Mouse (Mus musculus) cerebellum, adult 2 months (tissue): Measurements from ENCODE around the gene Pgam5. TPM values are rescaled to one million over a fixed set of nuclear protein-coding genes. Genes with fewer than 3 reads are reported as not detected.

Experiments
- DNase-seq, 2 experiments: peaks; one replicate each; pipeline ENCODE4 v3.0.0; 2021
- H3K27ac ChIP-seq: fragments of 200-500 bp; 2 replicates; pipeline ENCODE4 v1.5.1; 2012; ENCODE audit warnings: low read length, control low read depth, inconsistent platforms; ENCODE audit not compliant: insufficient read depth
- H3K27me3 ChIP-seq: fragments of 200-500 bp; 2 replicates; pipeline ENCODE4 v1.6.1; 2012; ENCODE audit warnings: inconsistent platforms, mild to moderate bottlenecking, low read length, moderate library complexity; ENCODE audit not compliant: control insufficient read depth, insufficient read depth
- H3K4me1 ChIP-seq: fragments of 200-500 bp; 2 replicates; pipeline ENCODE4 v1.6.1; 2011; ENCODE audit warnings: low read length; ENCODE audit not compliant: control insufficient read depth, insufficient read depth
- H3K4me3 ChIP-seq: fragments of 200-500 bp; replicated peaks from 2 replicates; pipeline ENCODE3; 2011; ENCODE audit warnings: mild to moderate bottlenecking, low read depth, low read length, control low read depth; ENCODE audit not compliant: insufficient read depth
- CTCF ChIP-seq: fragments of 200-500 bp; IDR thresholded peaks from 2 replicates; pipeline ENCODE4 v1.5.1; 2011; ENCODE audit warnings: low read depth, mild to moderate bottlenecking, control low read depth, low read length, moderate library complexity, borderline replicate concordance; ENCODE audit not compliant: insufficient read depth
- POLR2A ChIP-seq: fragments of 200-500 bp; IDR thresholded peaks from 2 replicates; pipeline ENCODE4 v1.6.1; 2011; ENCODE audit warnings: low read length, control low read depth, borderline replicate concordance; ENCODE audit not compliant: insufficient read depth
- WGBS: fragments of 180-500 bp; shearing (Covaris S2); methylation state at CpG from one replicate; pipeline ENCODE4 v1.1.7; 2018; 5-methylcytosine and 5-hydroxymethylcytosine counted together
- polyA plus RNA-seq: library from polyadenylated mRNA; depleted of rRNA; stranded (reverse); fragments of >200 nt; gene quantifications from 2 replicates; pipeline ENCODE4 v1.2.3, GENCODE M21; 2012; rRNA removed

The Pgam5 gene
- polyA plus RNA-seq = 39.7 and 41.6 TPM in 2 replicates

- 1% methylated on average over 64 of the region's 66 CpGs for WGBS
- Histone ChIP-seq H3K27ac (no peak within 1 kb of the TSS), H3K4me1 (peaks cover 7% of the 10 kb centered on the region; the same call in 1 of the 2 replicates), H3K27me3 (no peaks in the 10 kb centered on the region), H3K4me3 (peak within 1 kb of the TSS; percentile 80)
- DNase-seq = peak; percentile 89 to 91
- TF ChIP-seq CTCF (peak; percentile 74), POLR2A (peak; percentile 67; the same call in 1 of the 2 replicates)
Measured at GRCm38 (mm10) chr5:110269141-110270101, at the start of gene Pgam5. Pgam5 (minus strand) TSS chr5:110269913.

GRCm38 (mm10) chr5:110313127-110313526 is 43.4 kb upstream of the Pgam5 start:
- no peak for TF ChIP-seq CTCF
- TF ChIP-seq POLR2A = no peak
- Histone ChIP-seq H3K27me3 (no peaks in the 10 kb centered on the region), H3K4me1 (no peaks in the 10 kb centered on the region), H3K4me3 (no peak overlapping the region), H3K27ac (no peak overlapping the region)
- DNase-seq = no peak
- WGBS = 88% methylated on average over 3 of the region's 3 CpGs

GRCm38 (mm10) chr5:110308861-110309260 is 39.1 kb upstream of the Pgam5 start:
- TF ChIP-seq POLR2A = no peak
- no peak for TF ChIP-seq CTCF
- WGBS = 16% methylated on average over 7 of the region's 7 CpGs
- Histone ChIP-seq H3K27me3 (no peaks in the 10 kb centered on the region), H3K4me3 (no peak overlapping the region), H3K27ac (no peak overlapping the region), H3K4me1 (no peaks in the 10 kb centered on the region)
- peak in 1 of 2 experiments; percentile 22 for DNase-seq

- DNase-seq = no peak
- H3K4me3 ChIP-seq = no peak overlapping the region
- WGBS = 94% methylated on average over 2 of the region's 2 CpGs
- H3K27me3 ChIP-seq = no peaks in the 10 kb centered on the region
- TF ChIP-seq POLR2A = no peak
- TF ChIP-seq CTCF = no peak
- no peaks in the 10 kb centered on the region for H3K4me1 ChIP-seq
- H3K27ac ChIP-seq = no peak overlapping the region
Measured at GRCm38 (mm10) chr5:110300591-110300990, 30.9 kb upstream of the Pgam5 start.

GRCm38 (mm10) chr5:110296637-110297036 is 26.9 kb upstream of the Pgam5 start:
- H3K27me3 ChIP-seq = no peaks in the 10 kb centered on the region
- no peaks in the 10 kb centered on the region for H3K4me1 ChIP-seq
- DNase-seq = no peak
- TF ChIP-seq POLR2A = no peak
- TF ChIP-seq CTCF = no peak
- WGBS = 97% methylated on average over 1 of the region's 1 CpGs
- no peak overlapping the region for H3K4me3 ChIP-seq
- H3K27ac ChIP-seq = no peak overlapping the region

- 94% methylated on average over 1 of the region's 1 CpGs for WGBS
Measured at GRCm38 (mm10) chr5:110291649-110292048, 21.9 kb upstream of the Pgam5 start.

GRCm38 (mm10) chr5:110287084-110287475 is 17.4 kb upstream of the Pgam5 start:
- Histone ChIP-seq H3K4me1 (no peaks in the 10 kb centered on the region), H3K4me3 (no peak overlapping the region), H3K27ac (no peak overlapping the region), H3K27me3 (no peaks in the 10 kb centered on the region)
- TF ChIP-seq POLR2A (no peak), CTCF (no peak)
- DNase-seq = no peak
- 57% methylated on average over 2 of the region's 2 CpGs for WGBS

More at GRCm38 (mm10) chr5:110291649-110292048, 21.9 kb upstream of the Pgam5 start:
- DNase-seq = no peak
- TF ChIP-seq CTCF (no peak), POLR2A (no peak)
- Histone ChIP-seq H3K4me3 (no peak overlapping the region), H3K27me3 (no peaks in the 10 kb centered on the region), H3K4me1 (no peaks in the 10 kb centered on the region), H3K27ac (no peak overlapping the region)
